Mouse (Mus musculus) hindbrain, embryonic 15.5 days (tissue): Measurements from ENCODE around the gene Twf1. TPM values are rescaled to one million over a fixed set of nuclear protein-coding genes. Genes with fewer than 3 reads are reported as not detected.

Experiments used
- ATAC-seq: fragments of 200-750 bp; cut with Nextera tagmentation; 2 replicates; pipeline ENCODE4 v1.8.0; 2017; ENCODE audit warnings: low read depth, moderate number of reproducible peaks, moderate TSS enrichment; ENCODE audit not compliant: low FRiP score
- H3K27ac ChIP-seq: fragments of 300-500 bp; sonication (generic); replicated peaks from 2 replicates; pipeline ENCODE4 v1.5.1; 2015; ENCODE audit warnings: mild to moderate bottlenecking, inconsistent platforms
- H3K27me3 ChIP-seq: fragments of 300-500 bp; sonication (generic); 2 replicates; pipeline ENCODE4 v1.6.1; 2015; ENCODE audit warnings: control low read depth, inconsistent platforms
- H3K36me3 ChIP-seq: fragments of 300-500 bp; sonication (generic); 2 replicates; pipeline ENCODE4 v1.6.1; 2015; ENCODE audit warnings: control low read depth, inconsistent platforms
- H3K4me1 ChIP-seq: fragments of 300-500 bp; sonication (generic); replicated peaks from 2 replicates; pipeline ENCODE4 v1.6.1; 2015; ENCODE audit warnings: control low read depth, inconsistent platforms
- H3K4me2 ChIP-seq: fragments of 300-500 bp; sonication (generic); 2 replicates; pipeline ENCODE4 v1.6.1; 2015; ENCODE audit warnings: moderate library complexity, mild to moderate bottlenecking, inconsistent platforms
- H3K4me3 ChIP-seq: fragments of 300-500 bp; sonication (generic); 2 replicates; pipeline ENCODE4 v1.5.1; 2015; ENCODE audit warnings: mild to moderate bottlenecking, inconsistent platforms
- H3K9ac ChIP-seq: fragments of 300-500 bp; sonication (generic); 2 replicates; pipeline ENCODE4 v1.6.1; 2015; ENCODE audit warnings: inconsistent platforms
- H3K9me3 ChIP-seq: fragments of 300-500 bp; sonication (generic); 2 replicates; pipeline ENCODE4 v1.6.1; 2016; ENCODE audit warnings: control low read depth, inconsistent platforms
- WGBS: fragments of 180-500 bp; shearing (Covaris S2); methylation state at CpG from one replicate; pipeline ENCODE4 v1.1.7; 2015; 5-methylcytosine and 5-hydroxymethylcytosine counted together
- polyA plus RNA-seq: library from polyadenylated mRNA; unstranded; fragments of >200 nt; fragmentation: Nextera tagmentation; extraction: Ambion mirVana; gene quantifications from 2 replicates; pipeline ENCODE4 v1.2.1, GENCODE M21; 2015

The Twf1 gene
- polyA plus RNA-seq, 1 experiment from 2014 or later: 77.7 TPM

DNA sequence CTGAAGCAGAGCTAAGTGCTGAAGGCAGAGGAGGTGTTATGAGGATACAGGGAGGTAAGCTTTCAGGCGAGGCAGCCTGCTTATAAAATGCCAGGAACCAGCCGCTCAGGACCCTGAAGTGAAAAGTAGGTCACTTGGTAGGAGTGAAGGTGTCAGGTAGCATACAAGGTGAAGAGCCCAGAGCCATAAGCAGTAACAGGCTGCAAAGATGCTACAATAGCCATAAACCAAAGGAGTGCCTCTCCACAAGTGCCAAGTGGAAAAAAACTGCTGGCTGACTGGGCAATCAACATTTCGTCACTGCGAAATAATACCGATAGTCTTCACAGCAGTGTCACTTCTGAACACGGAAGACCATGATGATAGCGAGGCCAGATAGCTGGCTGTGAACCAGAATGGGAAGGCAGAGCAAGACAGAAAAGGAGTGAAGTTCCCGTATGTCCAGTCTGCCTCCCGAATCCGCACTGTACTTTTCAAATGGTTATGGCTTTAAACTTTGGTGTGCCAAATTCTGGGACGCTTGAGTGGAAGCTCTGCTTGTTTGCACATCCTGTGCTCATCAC is 10.5 kb upstream of the Twf1 start:
- H3K9ac ChIP-seq: no peak overlapping the region
- no peak overlapping the region for H3K4me3 ChIP-seq
- H3K27ac ChIP-seq: no peak overlapping the region
- WGBS: 85% methylated on average over 11 of the region's 11 CpGs
- no peaks in the 10 kb centered on the region for H3K9me3 ChIP-seq
- ATAC-seq: no peak
- no peak overlapping the region for H3K4me2 ChIP-seq
- no peaks in the 10 kb centered on the region for H3K27me3 ChIP-seq
- no peaks in the 10 kb centered on the region for H3K36me3 ChIP-seq
- no peaks in the 10 kb centered on the region for H3K4me1 ChIP-seq

DNA sequence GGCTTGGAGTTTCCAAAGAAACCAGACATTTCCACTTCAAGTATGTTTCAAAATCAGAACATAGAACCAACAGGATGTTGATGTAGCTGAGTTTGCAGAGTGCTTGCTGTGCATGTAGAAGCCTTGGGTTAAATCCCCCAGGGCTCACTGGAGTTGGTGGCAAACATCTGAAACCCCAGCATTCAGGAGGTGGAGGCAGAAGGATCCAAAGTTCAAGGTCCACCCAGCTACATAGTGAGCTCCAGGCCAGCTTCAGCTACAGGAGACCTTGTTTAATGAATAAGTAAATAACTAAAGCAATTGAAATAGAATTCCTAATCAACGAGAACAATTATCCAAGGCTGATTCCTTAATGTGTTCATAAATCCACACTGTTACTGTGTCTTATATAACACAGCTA is 3.9 kb upstream of the Twf1 start:
- H3K27ac ChIP-seq: no peak overlapping the region
- no peak for ATAC-seq
- no peaks in the 10 kb centered on the region for H3K36me3 ChIP-seq
- no peak overlapping the region for H3K9ac ChIP-seq
- H3K9me3 ChIP-seq: no peaks in the 10 kb centered on the region
- no peak overlapping the region for H3K4me3 ChIP-seq
- H3K4me1 ChIP-seq: peaks cover 8% of the 10 kb centered on the region
- 74% methylated on average over 1 of the region's 1 CpGs for WGBS
- H3K27me3 ChIP-seq: no peaks in the 10 kb centered on the region
- H3K4me2 ChIP-seq: no peak overlapping the region

DNA sequence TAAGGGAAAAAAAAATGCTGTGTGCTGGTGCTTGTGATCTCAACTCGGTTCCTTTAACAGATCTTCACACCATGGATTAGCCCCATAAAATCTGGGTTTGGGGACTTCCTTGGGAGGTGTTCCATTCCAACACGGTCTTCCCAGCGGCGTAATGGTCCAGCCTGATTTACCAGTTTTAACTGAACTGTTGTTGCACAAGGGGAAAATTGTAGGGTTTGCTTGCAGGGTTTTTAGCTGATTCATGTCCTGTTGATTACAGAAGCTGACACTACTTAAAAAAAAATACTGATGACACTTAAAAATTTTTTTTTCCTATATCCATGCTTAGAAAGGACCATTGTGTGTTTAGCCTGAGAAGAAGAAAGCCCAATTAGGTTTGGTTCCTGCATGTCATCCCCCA is 1.7 kb upstream of the Twf1 start:
- peaks cover 19% of the 10 kb centered on the region for H3K4me1 ChIP-seq
- no peak overlapping the region for H3K4me2 ChIP-seq
- no peak overlapping the region for H3K4me3 ChIP-seq
- H3K9me3 ChIP-seq: no peaks in the 10 kb centered on the region
- no peak for ATAC-seq
- no peak overlapping the region for H3K9ac ChIP-seq
- no peak overlapping the region for H3K27ac ChIP-seq
- 94% methylated on average over 4 of the region's 4 CpGs for WGBS
- no peaks in the 10 kb centered on the region for H3K27me3 ChIP-seq
- H3K36me3 ChIP-seq: no peaks in the 10 kb centered on the region

DNA sequence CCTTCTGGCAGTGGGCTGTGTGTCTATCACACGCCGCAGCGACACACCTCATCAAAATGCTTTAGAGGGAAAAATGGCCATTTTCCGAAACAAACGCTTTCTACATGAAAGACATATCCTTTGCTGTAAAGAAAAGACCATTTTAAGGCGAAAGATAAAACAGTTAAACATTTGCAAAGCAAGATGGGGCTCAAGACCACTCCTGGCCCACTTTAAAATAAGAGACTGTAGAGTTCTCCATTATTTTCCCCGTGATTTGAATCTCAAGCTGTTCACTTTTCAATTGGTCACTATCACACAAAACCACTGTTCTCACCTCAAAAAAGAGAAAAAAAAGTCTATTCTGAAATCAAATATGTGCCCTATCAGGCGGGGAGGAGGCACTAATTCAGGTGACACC is 394 bp upstream of the Twf1 start:
- H3K27ac ChIP-seq: peak overlapping the region; percentile 60
- H3K4me1 ChIP-seq: peaks cover 19% of the 10 kb centered on the region
- H3K4me3 ChIP-seq: peak overlapping the region; percentile 61
- peak overlapping the region; percentile 53 for H3K4me2 ChIP-seq
- ATAC-seq: peak; percentile 40
- H3K27me3 ChIP-seq: no peaks in the 10 kb centered on the region
- H3K9me3 ChIP-seq: no peaks in the 10 kb centered on the region
- H3K9ac ChIP-seq: peak overlapping the region; percentile 28
- H3K36me3 ChIP-seq: peaks cover 6% of the 10 kb centered on the region
- 12% methylated on average over 8 of the region's 8 CpGs for WGBS

DNA sequence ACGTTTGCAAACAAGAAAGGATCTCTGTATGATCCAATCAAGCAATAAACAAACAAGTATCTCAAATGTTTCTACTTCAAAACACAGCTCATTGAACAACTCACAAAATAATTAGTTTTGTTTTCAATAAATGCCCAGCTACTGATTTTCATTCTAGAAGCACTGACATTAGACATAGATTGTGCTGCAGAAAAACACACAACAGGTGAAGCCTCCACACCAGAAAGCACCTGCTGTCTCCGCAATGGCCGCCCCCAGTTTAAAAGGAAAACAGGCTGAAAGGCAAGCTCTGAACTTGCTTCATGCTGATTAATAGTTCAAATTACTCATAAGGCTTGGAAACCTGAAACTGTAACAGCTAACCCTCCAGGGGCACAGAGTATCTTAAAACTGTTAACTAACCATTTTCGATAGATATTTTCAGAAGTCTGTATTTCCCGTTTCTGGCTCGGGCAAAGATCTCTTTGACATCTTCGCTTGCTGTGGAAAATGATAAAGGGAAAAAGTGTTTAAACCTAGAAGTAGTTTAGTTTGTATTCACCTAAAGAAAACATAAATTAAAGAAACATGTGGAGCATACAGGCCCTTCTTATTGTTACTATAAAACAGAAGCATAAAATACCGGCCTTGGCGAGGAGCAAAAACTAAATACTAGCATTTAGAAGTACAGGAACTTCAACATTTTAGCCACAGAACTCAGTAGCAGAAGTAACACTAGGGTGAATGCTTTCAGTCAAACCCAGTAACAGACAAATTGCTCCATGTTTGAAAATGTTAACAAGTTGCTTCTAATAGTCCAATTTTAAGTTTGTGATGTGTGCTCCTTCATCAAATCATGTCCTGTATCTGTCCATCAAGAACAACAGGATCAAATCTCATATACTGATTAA is 1.6 kb downstream of the Twf1 start:
- Histone ChIP-seq H3K27ac (no peak overlapping the region), H3K27me3 (no peaks in the 10 kb centered on the region), H3K4me1 (peaks cover 19% of the 10 kb centered on the region), H3K36me3 (peaks cover 25% of the 10 kb centered on the region), H3K9ac (no peak overlapping the region), H3K9me3 (no peaks in the 10 kb centered on the region), H3K4me3 (0 out of 2 replicates have a peak overlapping the region, but pooled peaks have one; percentile 6), H3K4me2 (peak overlapping the region; percentile 71)
- 89% methylated on average over 9 of the region's 9 CpGs for WGBS
- ATAC-seq: no peak

DNA sequence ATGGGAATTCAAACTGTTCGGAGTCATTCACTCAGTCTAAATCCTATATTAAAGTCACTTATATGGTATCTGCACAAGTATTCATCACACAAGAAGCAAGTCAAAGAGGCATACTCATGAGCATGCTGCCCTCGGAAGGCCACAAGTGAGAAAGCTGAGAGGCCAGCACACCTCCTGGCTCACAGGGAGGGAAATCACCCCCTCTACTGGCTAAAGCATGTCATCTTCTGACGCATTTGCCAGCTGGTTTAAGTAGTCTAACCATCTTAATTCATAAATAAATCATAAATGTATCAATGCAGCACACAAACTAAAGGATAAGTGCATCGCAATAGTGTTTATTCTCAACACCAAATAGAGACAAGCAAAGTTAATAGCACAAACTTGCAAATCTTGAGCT is 5.0 kb downstream of the Twf1 start:
- WGBS: 82% methylated on average over 4 of the region's 4 CpGs
- Histone ChIP-seq H3K27me3 (no peaks in the 10 kb centered on the region), H3K9ac (no peak overlapping the region), H3K4me3 (no peak overlapping the region), H3K27ac (no peak overlapping the region), H3K9me3 (no peaks in the 10 kb centered on the region), H3K36me3 (peaks cover 52% of the 10 kb centered on the region), H3K4me2 (no peak overlapping the region), H3K4me1 (peaks cover 16% of the 10 kb centered on the region)
- no peak for ATAC-seq

DNA sequence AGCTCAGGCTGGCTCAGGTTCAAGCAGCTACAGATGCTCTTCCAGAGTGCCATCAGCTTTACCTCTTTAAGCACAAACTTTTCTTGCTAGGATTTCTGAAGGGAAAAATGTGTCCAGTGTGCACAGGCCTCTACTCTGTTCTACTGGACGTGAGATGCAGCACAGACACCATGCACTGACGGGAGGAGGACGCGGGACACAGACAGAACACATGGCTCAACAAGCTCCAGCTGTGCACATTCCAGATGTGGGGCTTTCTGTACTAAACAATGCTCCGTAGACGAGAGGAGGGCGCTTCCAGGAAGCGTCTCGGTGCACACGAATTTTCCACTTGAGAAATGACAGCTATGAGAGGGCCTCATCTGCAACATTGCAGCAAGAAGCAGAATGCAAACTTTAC is 6.5 kb downstream of the Twf1 start:
- H3K4me1 ChIP-seq: peaks cover 6% of the 10 kb centered on the region
- peaks cover 61% of the 10 kb centered on the region for H3K36me3 ChIP-seq
- ATAC-seq: no peak
- no peaks in the 10 kb centered on the region for H3K9me3 ChIP-seq
- WGBS: 87% methylated on average over 10 of the region's 10 CpGs
- H3K27ac ChIP-seq: no peak overlapping the region
- no peak overlapping the region for H3K4me3 ChIP-seq
- no peak overlapping the region for H3K4me2 ChIP-seq
- no peak overlapping the region for H3K9ac ChIP-seq
- H3K27me3 ChIP-seq: no peaks in the 10 kb centered on the region

DNA sequence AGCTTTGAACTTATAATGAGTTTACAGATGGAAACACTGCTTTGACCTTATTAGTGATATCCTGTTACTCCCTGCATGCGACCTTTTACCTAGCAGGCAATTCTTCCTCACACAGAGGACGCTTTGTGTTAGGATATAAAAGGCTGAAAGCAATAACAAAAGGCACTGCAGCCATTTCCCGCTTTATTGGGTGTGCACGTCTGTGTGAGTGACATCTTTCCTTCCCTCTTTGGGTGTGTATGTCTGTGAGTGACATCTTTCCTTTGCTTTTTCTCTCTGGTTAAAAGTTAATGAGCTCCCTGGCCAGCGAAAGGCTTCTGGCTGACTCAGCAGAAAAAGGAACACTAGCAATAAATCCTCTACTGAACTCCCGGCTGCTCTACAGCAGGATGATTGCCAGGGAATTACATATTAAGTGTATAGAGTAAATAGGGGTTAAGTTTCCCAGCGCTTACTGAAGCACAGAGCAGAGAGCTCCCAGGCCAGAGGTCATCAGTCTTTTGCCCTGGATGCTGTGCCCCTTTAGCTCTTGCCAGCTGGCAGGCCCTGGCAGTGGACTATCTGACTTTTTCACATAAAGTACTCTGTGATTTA is 7.6 kb downstream of the Twf1 start:
- H3K36me3 ChIP-seq: peaks cover 64% of the 10 kb centered on the region
- 47% methylated on average over 7 of the region's 7 CpGs for WGBS

DNA sequence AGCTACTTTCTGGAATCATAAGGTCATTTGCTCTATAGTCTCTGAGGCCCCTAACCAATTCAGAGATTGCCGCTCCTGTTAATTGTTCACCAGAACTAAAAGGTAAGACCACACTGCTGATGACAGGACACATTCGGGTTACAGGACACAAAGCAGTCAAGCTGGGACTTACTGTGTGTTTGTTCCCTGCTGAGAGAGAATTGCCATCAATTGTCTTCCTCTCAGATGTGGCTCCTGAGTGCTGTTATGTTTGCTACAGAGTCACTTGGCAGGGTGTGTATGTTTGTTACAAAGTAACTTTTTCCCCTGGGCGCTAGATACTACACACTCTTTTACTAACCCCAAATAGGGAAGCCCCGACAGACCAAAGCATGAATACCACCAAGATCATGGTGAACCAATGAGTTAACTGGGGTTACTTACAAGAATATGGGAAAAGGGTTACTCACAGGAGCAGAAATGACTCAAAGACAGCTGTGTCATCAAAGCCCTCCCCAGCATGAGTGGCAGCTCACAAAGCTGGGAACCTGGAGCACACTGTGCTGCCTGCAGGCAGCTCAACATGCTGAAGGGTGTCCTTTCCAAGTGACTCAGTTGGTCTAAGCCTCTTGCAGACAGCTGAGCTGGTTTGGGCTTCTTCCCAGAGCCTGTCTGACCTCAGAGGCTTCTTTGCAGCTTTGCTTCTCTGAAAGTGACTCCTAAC is 15.0 kb downstream of the Twf1 start:
- Histone ChIP-seq H3K9me3 (no peaks in the 10 kb centered on the region), H3K36me3 (peaks cover 12% of the 10 kb centered on the region; the same call in 1 of the 2 replicates), H3K4me2 (no peak overlapping the region), H3K27me3 (no peaks in the 10 kb centered on the region), H3K9ac (no peak overlapping the region), H3K4me1 (no peaks in the 10 kb centered on the region), H3K27ac (no peak overlapping the region), H3K4me3 (no peak overlapping the region)
- 55% methylated on average over 4 of the region's 4 CpGs for WGBS
- ATAC-seq: no peak

More for the DNA sequence above, 7.6 kb downstream of the Twf1 start:
- no peak overlapping the region for H3K9ac ChIP-seq
- H3K27ac ChIP-seq: no peak overlapping the region
- H3K9me3 ChIP-seq: no peaks in the 10 kb centered on the region
- ATAC-seq: no peak
- no peaks in the 10 kb centered on the region for H3K27me3 ChIP-seq
- H3K4me2 ChIP-seq: no peak overlapping the region
- no peaks in the 10 kb centered on the region for H3K4me1 ChIP-seq
- no peak overlapping the region for H3K4me3 ChIP-seq

DNA sequence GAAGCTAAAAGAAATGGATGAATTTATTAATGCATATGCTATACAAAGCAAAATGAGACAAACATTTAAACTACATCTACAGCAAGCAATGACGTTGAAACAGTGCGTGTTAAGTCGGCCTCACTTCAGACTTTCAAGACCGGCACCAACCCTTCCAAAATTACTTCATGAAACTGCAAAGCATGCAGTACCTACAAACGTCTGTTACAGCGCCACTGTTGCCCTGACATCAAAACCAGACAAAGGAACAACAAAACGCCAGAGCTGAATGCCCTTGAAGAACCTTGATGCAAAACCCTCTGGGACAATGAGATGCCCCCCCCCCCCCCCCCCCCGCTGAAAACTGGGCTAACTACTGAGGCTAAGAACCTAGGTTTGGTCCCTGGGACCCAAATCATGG is 16.9 kb downstream of the Twf1 start:
- 61% methylated on average over 8 of the region's 8 CpGs for WGBS
- Histone ChIP-seq H3K27ac (no peak overlapping the region), H3K9me3 (no peaks in the 10 kb centered on the region), H3K36me3 (no peaks in the 10 kb centered on the region), H3K4me3 (no peak overlapping the region), H3K4me1 (no peaks in the 10 kb centered on the region), H3K4me2 (no peak overlapping the region), H3K9ac (no peak overlapping the region), H3K27me3 (no peaks in the 10 kb centered on the region)
- ATAC-seq: no peak

DNA sequence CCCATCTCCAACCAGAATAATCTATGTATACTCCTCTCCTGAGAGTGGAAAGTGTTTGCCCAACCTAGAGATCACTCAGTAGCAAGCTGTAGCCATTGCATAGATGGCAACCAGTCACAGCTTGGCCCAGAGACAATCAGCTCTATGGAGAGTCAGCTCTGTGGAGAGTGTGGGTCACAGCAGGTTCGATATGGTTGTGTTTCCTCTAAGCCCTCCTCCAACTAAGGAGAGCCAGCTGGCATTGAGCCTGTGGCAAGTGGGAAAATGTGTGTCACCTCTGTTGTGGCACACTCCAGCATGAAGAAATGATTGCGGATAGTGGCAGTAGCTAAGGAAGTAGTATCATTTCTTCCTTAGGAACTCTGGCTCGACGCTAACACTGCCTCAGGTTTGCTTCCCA is 18.2 kb downstream of the Twf1 start:
- Histone ChIP-seq H3K9ac (no peak overlapping the region), H3K9me3 (no peaks in the 10 kb centered on the region), H3K36me3 (no peaks in the 10 kb centered on the region), H3K27me3 (no peaks in the 10 kb centered on the region), H3K27ac (no peak overlapping the region), H3K4me2 (no peak overlapping the region), H3K4me1 (no peaks in the 10 kb centered on the region), H3K4me3 (no peak overlapping the region)
- ATAC-seq: no peak
- WGBS: 76% methylated on average over 4 of the region's 4 CpGs
